Mouse (Mus musculus) spleen, adult 2 months (tissue): Measurements from ENCODE around the gene Dnah8.

Source experiments
- CTCF ChIP-seq: fragments of 200-500 bp; IDR thresholded peaks from 2 replicates; pipeline ENCODE4 v1.5.1; 2011; ENCODE audit warnings: mild to moderate bottlenecking, inconsistent platforms; ENCODE audit not compliant: insufficient read depth, insufficient read length, insufficient replicate concordance; ENCODE audit errors: extremely low read depth
- POLR2A ChIP-seq: fragments of 200-500 bp; IDR thresholded peaks from 2 replicates; pipeline ENCODE4 v1.6.1; 2011; ENCODE audit warnings: low read depth, low read length, inconsistent platforms

DNA sequence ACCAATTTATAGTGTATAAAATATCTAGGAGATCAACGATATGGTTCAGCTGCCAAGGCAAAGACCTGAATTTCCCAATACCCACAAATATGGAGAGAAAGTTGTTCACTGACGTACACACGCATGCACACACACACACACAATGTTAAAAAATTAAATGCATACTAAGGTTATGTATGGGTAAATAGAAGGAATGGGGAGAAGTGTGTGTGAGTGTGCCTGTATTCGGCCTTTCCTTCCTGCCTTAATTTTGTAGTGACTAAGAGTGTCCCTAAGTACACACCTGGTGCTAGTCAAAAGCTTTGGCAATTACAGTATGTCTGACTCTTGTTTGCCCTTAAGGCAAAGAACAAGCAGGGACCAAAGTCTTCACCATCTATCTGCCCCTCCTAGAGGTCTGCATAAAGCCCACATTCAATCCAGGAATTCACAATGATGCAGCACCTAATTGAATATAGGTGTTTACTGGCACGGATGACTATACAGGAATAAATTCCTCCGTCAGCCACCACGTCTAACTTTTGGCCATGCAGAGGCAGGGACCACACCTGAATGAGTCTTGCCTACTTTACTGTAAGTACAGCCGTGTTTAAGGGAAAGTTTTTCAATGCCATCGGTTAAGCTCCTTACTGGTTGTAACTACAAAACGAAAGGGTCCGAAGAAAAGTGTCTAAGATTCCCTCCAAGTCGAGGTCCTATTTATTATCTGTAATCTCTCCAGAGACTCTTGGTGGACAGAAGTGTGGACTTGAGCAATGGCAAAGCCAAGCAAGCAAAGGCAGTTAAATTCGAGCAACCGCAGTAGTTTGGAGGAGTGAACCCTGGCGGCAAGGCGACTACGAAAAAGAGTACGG lies 12.7 kb upstream of the Dnah8 start:
- TF ChIP-seq POLR2A (no peak), CTCF (no peak)
